Mouse (Mus musculus) naive thymus-derived CD4-positive, alpha-beta T cell, adult 2 months (primary cell): ENCODE data around the gene Atp8a1.

Source experiments
- DNase-seq: peaks from one replicate; pipeline ENCODE4 v3.0.0-alpha.2; 2011; ENCODE audit warnings: low read depth

Gene Atp8a1

DNA sequence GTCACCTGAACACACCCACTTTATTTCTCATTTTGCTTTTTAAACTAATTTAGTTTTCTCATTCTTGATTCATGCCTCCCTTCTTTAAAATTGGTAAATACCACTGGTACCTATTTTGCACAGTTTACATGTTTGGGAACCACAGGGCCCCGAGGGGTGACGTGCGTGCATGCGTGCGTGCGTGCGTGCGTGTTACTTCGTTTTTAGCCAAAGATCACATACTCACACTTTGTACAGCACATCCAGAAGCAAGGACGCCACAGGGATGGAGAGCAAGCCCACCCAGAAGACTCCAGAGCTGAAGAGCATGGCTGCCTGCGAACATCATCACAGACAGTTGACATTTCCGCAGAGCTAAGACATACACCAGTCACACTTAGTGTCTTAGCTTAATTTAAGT is 216.0 kb downstream of the Atp8a1 start:
- no peak for DNase-seq

DNA sequence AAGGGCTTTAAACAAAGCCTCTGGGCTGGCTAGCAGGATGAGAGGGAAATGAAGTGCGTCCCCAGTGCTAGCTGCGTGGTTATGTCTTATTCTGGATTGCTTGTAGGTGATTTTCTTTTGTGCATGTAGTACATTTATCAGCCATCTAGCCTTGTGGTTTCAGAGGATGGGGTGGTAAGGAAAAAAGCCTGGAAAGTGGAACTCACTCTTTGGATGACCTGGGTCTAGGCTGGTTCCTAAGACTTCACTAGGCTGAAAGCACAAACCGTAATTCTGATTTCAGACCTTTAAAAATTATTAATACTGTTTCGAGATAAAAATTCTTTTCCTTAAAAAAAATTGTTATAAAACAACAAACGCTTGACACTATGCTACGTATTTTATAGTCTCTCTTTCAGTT is 217.4 kb downstream of the Atp8a1 start:
- DNase-seq: no peak

DNA sequence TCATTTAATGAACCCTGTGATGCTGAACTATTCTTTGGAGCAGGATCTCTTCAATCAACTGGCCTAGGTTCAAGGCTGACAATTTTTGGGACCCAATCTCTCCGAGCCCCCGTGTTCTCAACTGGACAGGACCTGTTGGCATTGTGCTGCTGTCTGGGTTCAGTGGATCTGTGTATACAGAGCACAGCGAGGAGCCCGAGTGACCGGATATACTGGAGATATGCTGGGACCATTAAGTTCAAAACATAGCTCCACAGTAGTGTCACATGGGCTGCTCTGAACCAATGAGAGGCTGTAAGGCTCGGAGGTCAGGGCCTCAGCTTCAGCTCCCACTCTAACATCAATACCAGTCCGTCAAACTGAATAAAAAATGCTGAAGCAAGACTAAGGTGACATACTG is 217.8 kb downstream of the Atp8a1 start:
- DNase-seq: no peak

DNA sequence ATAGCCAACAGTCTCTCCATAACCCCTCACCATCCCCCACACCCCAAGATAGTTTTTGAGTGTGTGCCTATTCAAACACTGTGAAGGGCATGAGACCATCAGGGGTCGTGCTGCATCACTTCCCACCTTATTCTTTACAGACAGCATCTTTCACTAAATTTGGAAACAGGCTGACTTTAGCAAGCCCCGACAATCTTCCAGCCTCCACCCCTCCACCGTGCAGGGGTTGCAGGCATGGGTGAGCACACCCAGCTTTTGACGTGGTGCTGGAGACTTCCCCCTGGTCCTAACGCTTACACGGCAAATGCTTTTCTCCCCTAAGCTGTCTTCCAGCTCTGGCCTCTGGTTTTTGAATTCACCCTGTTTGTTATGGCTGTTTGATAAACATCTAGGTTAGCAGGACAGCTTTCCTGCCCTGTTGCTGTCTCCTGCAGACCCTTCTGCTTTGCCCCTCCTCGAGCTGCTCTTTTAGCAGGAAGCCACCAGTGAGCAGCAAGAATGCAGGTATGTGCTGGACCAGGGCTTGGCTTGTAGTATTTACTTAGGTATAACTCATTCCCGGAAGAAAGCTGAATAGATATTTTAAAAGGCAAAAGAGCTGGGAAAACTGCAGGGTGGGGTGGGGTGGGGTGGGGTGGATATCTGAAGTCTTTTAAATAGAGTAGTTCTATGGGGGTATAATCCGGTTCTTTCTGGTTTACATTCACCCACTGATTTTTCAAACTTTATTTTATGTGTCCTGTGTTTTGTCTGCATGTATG is 218.9 kb downstream of the Atp8a1 start:
- DNase-seq: no peak

DNA sequence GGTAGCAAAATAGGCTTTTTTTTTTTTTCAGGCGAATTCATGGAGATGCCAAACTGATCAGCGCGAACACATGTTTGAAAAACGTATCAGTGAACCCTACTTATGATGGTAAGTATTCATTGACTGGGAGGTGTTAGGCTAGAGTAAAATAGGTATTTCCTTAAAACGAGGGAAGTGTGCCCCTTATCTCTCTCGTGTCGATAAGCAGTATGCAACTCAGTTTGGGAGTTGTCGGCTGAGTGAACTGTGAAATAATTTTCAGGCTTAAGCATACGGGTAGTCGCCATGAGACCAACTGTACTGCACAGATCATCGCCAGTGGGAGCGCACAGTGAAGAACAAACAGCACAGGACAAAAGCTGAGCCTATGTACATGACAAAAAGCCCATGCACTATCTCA is 226.0 kb downstream of the Atp8a1 start:
- no peak for DNase-seq

DNA sequence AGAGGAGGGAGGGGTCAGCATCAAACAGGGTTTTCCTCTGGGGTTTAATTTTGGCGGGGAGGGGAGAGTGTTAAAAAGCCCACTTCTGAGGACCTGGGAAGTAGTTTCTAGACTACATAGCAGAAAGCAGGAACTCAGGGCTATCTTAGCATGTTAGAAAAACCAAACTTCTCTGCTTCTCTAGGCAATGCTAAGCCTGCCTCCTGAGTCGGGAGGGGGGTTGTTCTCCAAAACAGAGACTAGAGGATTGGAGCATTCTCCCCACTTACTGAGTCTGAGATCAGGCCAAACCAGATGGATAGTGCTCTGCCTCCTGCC is 237.8 kb downstream of the Atp8a1 start:
- no peak for DNase-seq

DNA sequence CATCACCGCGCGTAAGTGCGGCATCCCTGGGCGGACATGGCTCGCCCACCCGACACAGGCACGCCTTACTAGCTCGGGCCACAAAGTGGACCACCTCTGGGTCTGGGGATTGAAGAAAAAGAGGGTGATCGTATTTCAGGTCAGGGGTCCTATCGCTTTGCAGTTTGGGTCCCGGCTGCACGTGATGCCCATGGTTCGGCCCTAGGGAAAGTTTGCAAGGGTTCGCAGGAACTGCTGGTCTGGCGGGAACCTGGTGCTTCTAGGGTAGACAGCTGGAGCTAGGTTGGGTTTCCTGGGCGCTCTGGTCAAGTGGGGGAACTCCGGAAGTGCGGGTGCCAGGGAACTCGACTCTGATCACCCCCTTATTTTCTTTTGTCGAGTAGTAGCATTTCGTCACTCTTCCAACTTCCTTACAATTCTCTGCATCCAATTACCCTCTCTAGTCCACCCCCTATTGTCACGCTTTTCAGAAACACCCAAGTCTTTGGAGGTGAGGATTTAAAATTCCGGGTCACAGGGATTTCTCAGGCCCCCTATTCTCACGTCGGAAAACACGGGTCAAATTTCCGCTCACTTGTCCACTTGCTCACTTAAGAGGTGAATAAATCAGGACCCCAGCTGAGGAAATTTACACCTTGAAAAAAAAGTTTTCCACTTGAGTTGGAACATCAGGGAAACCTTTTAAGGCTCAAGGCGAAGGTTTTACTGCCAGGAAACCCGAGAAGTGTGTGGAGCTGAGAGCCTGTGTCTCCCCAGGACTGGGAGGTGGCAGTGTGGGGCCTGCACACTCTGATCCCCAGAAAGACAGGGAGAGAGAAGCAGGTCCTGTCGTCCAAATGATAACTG is 238.3 kb downstream of the Atp8a1 start:
- DNase-seq: no peak

DNA sequence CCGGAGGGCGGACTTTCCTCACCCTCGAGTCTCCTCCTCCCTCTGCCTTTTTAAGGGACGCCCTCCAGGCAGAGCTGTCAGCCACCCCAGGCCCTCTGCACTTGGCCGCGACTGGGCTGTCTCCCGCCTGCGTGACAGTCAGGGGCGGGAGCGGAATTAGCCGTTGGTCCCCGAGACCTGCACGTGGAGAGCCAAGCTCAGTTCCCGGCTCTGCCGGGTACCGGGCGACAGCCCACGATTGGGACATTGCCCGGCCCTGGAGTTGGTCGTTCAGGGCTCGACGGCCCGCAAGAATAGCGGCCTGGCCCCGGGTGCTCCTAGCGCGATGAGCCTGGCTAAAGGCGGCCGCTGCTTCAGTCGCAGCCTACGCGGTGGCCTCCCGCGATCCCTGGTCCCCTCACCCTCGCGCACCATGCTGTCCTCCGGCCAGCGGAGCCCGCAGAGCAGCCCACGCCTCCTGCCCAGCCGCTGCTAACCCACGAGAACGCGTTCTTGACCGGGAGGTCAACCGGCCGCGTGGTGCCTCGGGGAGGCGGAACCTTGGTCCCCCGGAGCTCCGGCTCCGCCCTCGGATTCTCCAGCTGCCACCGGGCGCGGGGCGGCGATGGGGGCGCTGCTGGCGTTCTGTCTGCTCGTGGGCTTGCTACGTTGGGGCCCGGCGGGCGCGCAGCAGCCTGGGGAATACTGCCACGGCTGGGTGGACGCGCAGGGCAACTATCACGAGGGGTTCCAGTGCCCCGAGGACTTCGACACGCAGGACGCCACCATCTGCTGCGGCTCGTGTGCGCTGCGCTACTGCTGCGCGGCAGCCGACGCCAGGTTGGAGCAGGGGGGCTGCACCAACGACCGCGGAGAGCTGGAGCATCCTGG is 239.2 kb downstream of the Atp8a1 start, which contains the start of gene Shisa3:
Gene Shisa3 (plus strand): TSS at position 79 of the 870 bp plus-strand sequence.
- peak; percentile 3 for DNase-seq

DNA sequence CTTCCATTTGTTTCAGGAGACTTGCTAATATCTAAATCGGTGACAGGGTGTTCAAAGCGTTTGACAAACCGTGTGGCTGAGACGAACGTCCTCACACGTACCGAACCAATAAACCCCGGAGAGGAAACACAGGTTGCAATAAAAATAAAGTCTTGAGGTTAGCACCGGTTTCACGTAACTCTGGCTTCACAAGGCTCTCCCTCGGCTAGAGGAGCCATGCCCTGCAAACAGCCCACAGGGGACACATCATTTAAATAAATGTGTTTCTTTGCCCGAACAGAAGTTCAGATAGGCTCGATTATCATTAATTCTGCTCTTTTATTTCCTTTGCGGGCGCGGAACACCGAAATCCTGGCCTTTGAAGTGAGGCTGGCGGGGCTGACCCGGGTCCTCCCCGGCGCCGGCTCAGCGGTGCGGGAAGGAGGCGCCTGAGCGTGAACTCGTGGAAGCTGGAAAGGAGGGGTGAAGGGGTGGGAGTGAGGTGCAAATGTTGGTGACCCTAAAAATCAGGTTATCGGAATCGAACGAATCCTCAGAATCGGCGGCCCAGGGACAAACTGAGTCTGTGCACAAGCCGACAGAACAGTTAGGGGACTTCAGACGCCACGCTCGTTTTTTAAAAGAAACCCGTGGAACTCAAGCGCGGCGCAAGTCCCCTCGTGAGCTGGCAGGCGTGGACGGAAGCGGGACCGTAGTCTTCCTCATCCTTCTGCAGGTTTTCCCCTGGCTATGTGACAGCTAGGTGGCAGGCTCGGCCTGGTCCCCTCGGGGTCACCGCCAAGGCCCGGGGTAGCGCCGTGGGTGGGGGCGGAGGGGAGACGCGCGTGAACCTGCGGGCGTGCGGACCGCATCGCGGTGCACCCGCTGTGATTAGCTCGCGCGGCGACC is 240.1 kb downstream of the Atp8a1 start:
- DNase-seq: peak; percentile 11

DNA sequence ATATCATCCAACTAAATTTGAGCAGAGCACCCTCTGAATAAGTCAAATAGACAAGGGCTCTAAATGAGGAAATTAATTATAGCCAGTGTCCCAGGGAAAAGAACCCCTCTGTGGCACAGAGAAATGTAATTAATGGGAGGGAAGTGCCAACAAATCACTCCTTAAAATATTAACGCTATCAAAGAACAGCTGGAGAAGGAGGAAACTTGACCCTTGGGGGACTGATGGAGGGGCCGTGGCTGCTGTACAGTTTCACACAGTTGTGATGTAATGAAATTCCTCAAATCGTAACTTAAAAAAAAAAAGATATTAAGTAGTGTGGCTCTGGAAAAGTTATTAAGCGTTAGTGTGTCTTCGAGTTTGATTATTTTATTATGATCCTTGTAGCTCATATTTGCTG is 241.3 kb downstream of the Atp8a1 start:
- DNase-seq: no peak

DNA sequence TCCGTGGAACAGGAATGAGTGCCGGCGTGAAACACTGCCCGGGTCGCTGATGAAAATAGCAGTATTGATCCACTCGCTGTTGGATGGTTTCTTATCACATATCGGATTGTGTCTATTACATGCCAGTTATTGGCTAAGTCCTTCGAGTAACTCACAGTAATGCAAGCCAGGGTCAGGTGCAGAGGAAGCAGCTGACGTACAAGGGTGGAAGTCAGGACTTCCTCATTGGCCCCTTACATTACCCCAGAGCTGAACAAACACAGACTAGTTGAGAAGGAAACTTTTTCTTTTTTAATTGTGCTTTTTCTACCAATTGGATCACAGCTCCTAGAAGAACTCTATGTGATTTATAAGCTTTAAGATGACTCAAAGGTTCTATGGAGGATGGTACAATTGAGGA is 247.3 kb downstream of the Atp8a1 start:
- DNase-seq: no peak

DNA sequence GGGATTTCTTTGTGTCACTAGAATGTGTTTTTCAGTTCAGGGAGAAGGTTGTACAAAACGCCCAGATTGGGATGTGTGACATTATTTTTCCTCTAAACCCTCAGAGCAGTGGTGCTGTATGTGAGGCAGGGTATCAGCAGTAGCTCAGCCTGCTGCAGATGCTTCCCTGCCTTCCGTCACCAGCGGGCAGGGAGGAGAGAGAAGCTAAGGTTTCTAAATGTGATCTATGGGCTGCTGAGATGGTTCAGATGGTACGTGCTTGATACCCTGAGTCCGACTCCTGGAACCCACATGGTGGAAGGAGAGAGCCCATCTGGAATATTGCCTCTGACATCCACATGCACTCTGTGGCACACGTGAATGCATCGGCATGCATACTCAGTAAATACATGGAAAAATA is 251.6 kb downstream of the Atp8a1 start:
- DNase-seq: no peak

DNA sequence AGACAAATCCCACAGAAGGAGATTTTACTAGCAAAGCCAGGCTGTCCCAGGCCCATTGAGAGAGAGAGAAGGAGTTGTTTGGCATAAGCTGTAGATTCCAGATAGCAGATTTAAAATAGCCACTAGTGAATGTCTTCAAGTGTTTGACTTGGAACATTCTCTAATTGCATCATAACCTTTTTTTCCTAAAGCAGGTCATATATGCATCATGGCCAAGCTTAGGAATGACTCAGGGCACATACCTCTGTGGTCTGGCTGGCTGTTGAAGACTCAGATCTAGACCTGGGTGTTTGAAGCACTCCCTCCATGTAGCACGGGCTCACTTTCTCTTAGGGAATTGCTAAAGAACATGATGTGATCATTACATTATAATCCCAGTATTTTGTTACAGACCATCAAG is 252.2 kb downstream of the Atp8a1 start:
- DNase-seq: no peak

DNA sequence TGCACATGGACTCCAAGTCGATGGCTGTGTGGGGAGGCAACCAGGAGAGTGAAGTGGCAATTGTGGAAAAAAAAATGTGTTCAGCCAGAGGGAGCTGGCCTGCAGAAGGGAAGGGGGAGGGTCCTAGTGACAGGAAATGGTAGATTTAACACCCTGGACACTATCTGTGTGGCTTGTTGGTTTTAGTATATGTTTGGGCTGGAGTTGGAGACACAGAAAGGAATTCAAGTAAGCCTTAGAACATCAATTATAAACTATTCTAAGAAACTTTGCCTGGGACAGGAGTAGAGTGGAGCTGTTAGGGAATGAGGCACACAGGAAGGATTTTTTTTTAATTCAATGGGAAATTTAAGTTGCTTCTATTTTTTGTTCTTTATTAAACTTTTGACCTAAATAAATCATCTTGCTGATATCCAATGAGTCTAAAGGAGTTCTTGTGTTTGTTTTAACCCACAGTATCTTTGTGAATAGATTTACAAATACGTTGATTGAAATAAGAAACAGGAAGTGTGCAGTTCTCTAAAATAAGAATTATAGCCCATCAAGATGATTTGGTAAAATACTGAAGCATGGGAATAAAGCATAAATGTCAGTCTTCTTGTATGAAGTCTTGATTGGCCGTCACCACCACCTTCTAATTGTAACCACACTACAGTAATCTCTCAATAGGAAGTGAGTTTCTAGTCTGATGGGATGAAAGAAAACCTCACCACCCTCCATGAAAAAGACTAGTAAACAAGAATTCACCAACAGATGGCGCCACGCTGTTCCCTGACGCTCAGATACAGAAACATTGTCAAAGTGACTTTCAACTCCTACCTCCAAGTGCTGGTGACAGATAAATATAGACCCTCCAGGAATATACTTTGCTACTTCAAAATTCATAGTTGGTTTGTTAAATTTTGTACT is 267.3 kb downstream of the Atp8a1 start:
- DNase-seq: peak; percentile 9

DNA sequence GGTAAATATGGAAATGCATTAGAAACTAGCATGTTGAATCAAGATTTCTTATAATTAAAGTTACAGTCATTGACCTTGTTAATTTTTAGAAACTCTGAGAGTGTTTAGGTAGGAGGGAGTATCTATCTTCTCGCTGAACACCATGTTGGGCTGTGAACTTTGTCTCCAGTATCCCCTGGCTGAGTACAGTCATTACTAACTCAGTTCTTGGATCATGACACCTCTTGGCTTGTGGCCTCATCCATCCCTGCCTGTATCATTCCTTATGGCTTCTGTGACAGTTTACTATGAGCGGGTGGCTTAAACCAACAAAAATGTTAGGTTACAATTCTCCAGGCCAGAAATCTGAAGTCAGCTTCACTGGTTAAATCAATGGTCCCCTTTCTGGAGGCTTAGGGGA is 271.5 kb downstream of the Atp8a1 start:
- no peak for DNase-seq

DNA sequence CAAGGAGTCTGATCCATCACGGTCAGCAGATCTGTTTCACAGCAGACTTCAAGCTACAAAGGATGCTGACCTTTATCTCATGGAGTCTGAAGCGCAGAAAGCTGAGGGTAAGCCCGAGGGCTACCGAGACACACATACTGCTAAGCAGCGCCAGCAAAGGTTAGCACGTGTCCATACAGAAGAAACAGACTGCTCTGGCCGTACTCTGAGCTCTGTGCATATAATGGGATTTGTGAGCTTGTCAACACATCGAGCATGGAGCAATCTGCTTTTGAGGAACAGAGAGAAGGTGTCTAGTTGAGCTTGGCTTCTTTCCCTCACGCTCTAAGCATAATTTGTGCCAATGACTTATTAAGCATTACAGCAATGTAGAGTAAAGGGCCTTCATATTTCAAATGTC is 273.2 kb downstream of the Atp8a1 start:
- no peak for DNase-seq

DNA sequence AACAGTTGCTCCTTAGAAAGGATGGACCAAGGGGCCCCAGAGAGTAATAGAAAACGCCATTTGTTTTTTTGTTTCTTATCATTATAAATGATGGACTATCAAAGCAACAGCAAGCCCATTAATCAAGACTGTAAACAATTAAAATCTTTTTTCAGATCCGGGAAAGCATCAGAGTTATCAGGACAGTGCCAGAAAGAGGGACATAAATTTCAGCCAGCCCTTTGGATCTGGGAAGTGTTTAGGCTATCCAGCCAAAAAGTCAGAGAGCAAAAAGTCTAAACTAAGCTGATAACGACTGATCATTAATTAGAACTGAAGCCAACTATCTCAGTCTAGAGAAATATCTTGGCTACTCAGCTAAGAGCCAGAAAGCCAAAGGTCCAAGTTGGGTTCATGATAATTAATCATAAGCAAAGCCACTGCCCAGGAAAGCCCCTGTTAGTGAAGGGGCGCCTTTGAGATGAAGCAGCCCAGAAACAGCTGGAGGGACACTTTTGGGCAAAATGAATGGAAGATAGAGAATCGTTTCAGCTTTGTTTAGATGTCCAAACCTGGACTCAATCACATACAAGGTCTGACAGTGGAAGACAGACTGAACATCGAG is 274.6 kb downstream of the Atp8a1 start:
- DNase-seq: no peak
